ENCODE assay signal across 7 mouse cellular contexts in the genomic region with DNA sequence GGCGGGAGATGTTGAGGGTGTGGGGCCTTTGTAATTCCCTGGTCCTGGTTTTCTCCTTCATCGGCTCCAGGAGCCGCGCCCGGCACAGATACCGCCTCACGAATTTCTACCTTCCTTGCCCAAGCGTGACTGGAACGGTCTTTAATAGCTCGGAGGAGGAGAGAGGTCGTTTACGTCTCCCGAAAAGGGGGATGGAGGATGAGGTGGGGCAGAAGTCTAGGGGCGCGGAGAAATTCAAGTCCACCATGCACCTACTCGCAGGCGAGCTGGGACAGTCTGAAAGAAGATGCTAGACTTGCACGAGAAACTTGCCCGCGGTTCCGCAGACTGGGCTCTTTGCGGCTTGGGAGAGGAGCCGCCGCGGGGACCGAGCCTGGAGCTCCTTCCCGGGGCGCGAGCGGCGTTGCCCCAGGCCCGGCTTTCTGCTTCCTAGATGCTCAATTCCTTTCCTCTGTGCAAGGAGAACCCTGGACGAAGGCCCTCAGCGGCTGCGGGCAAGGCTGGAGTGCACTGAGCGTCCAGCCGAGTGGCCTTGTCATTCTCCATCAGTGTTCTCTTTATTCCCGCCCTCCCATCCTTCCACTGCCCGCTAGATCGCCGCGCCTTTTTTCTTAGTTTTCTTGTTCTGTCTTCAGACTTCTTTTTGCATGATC. TPM values are rescaled to one million over a fixed set of nuclear protein-coding genes. Genes with fewer than 3 reads are reported as not detected.
A peak's percentile ranks its signal among the peaks of the same experiment; 100 is the strongest.
DNase-seq lines count a peak whose midpoint lies in the region; ATAC-seq and TF ChIP-seq lines count a peak whose summit lies in the region.

No protein-coding gene starts in this region.

- H3K4me1 ChIP-seq in bone marrow, adult 2 months (ENCODE audit: control insufficient read depth, insufficient read depth, low read length) = no peaks in the 10 kb centered on the region
- peaks cover 22% of the 10 kb centered on the region for H3K4me1 ChIP-seq in forebrain, embryonic 16.5 days (replicated peaks; ENCODE audit: control insufficient read depth, insufficient read depth, low read length)
- peaks cover 16% of the 10 kb centered on the region for H3K4me1 ChIP-seq in midbrain, embryonic 14.5 days (ENCODE audit: control insufficient read depth, insufficient read depth, low read length)

- under 1% methylated on average over 42 of the region's 42 CpGs for WGBS in bone marrow, adult 2 months
- under 1% methylated on average over 42 of the region's 42 CpGs for WGBS in forebrain, embryonic 16.5 days
- under 1% methylated on average over 42 of the region's 42 CpGs for whole genome bisulfite sequencing in midbrain, embryonic 14.5 days

- H3K9ac ChIP-seq in forebrain, embryonic 16.5 days (replicated peaks; ENCODE audit: low read depth, low read length) = peak overlapping the region; percentile 94
- peak overlapping the region; percentile 91 for H3K9ac ChIP-seq in midbrain, embryonic 14.5 days (replicated peaks; ENCODE audit: low read length)

- no peak for TF ChIP-seq CTCF in bone marrow, adult 2 months (IDR thresholded peaks at IDR 0.05; ENCODE audit: control insufficient read depth, insufficient read depth, low read length)

- peak; percentile 37 for DNase-seq in ovary, postnatal 36 days (ENCODE audit: low spot score)
- DNase-seq in ovary, adult 18-20 months (ENCODE audit: low spot score) = no peak
- peak; percentile 47 to 62 for DNase-seq in kidney, postnatal 4 days
- peak; percentile 49 for DNase-seq in midbrain, embryonic 14.5 days
- peak; percentile 66 for DNase-seq in testis, postnatal 14 days (ENCODE audit: low spot score)

- peak overlapping the region; percentile 90 for H3K4me3 ChIP-seq in bone marrow, adult 2 months (replicated peaks; ENCODE audit: control insufficient read depth, low read depth, low read length)
- H3K4me3 ChIP-seq in forebrain, embryonic 16.5 days (replicated peaks; ENCODE audit: low read length) = peak overlapping the region; percentile 98
- peak overlapping the region; percentile 92 for H3K4me3 ChIP-seq in midbrain, embryonic 14.5 days (replicated peaks; ENCODE audit: low read depth, low read length)

- H3K4me2 ChIP-seq in forebrain, embryonic 16.5 days (ENCODE audit: low read length) = peak overlapping the region; percentile 57
- H3K4me2 ChIP-seq in midbrain, embryonic 14.5 days (ENCODE audit: low read length) = peak overlapping the region; percentile 72

- ATAC-seq in forebrain, embryonic 16.5 days = no peak
- no peak for ATAC-seq in midbrain, embryonic 14.5 days (ENCODE audit: low FRiP score, low TSS enrichment)

- peak overlapping the region; percentile 74 for H3K27ac ChIP-seq in bone marrow, adult 2 months (ENCODE audit: control insufficient read depth, insufficient read depth, low read depth, low read length, poor library complexity)
- H3K27ac ChIP-seq in forebrain, embryonic 16.5 days (ENCODE audit: low read length) = peak overlapping the region; percentile 97
- peak overlapping the region; percentile 86 for H3K27ac ChIP-seq in midbrain, embryonic 14.5 days (replicated peaks; ENCODE audit: low read depth, low read length)

- H3K36me3 ChIP-seq in forebrain, embryonic 16.5 days (ENCODE audit: control insufficient read depth, insufficient read depth) = no peaks in the 10 kb centered on the region
- H3K36me3 ChIP-seq in midbrain, embryonic 14.5 days (ENCODE audit: control insufficient read depth, insufficient read depth, low read length) = peaks cover 24% of the 10 kb centered on the region

- no peaks in the 10 kb centered on the region for H3K27me3 ChIP-seq in forebrain, embryonic 16.5 days (replicated peaks; ENCODE audit: control insufficient read depth, insufficient read depth, low read length)
- no peaks in the 10 kb centered on the region for H3K27me3 ChIP-seq in midbrain, embryonic 14.5 days (ENCODE audit: control insufficient read depth, insufficient read depth, low read length)

- H3K9me3 ChIP-seq in forebrain, embryonic 16.5 days (ENCODE audit: control insufficient read depth, low read length) = no peaks in the 10 kb centered on the region
- no peaks in the 10 kb centered on the region for H3K9me3 ChIP-seq in midbrain, embryonic 14.5 days (ENCODE audit: control insufficient read depth, low read length)

- peak; percentile 61; the same call in 1 of the 2 replicates for TF ChIP-seq POLR2A in bone marrow, adult 2 months (IDR thresholded peaks at IDR 0.05; ENCODE audit: borderline replicate concordance, control insufficient read depth, low read depth, low read length)

RNA-seq across cellular contexts. Expression of a gene that starts 0.6 kb away (rescaled TPM):
- 37.2 and 47.0 TPM in 2 replicates for polyA plus RNA-seq in bone marrow, adult 2 months (2011; ENCODE audit: insufficient read depth, insufficient read length, low replicate concordance, missing spikeins)
- polyA plus RNA-seq in forebrain, embryonic 16.5 days (2015; fragmentation: Nextera tagmentation; extraction: Ambion mirVana) = 73.0 and 78.6 TPM in 2 replicates
- polyA plus RNA-seq in midbrain, embryonic 14.5 days (2014; fragmentation: Nextera tagmentation; extraction: Ambion mirVana) = 45.5 and 56.1 TPM in 2 replicates

RNA-seq across cellular contexts. Expression of a gene that starts 1.1 kb away (rescaled TPM):
- 10.4 and 13.0 TPM in 2 replicates for polyA plus RNA-seq in bone marrow, adult 2 months (2011; ENCODE audit: insufficient read depth, insufficient read length, low replicate concordance, missing spikeins)
- 3.5 and 3.8 TPM in 2 replicates for polyA plus RNA-seq in forebrain, embryonic 16.5 days (2015; fragmentation: Nextera tagmentation; extraction: Ambion mirVana)
- polyA plus RNA-seq in midbrain, embryonic 14.5 days (2014; fragmentation: Nextera tagmentation; extraction: Ambion mirVana) = 2.2 and 3.9 TPM in 2 replicates

RNA-seq across cellular contexts. Expression of a gene that starts 17.2 kb away (rescaled TPM):
- polyA plus RNA-seq in bone marrow, adult 2 months (2011; ENCODE audit: insufficient read depth, insufficient read length, low replicate concordance, missing spikeins) = 11.4 and 16.0 TPM in 2 replicates
- 95.9 and 101 TPM in 2 replicates for polyA plus RNA-seq in forebrain, embryonic 16.5 days (2015; fragmentation: Nextera tagmentation; extraction: Ambion mirVana)
- polyA plus RNA-seq in midbrain, embryonic 14.5 days (2014; fragmentation: Nextera tagmentation; extraction: Ambion mirVana) = 85.0 and 108 TPM in 2 replicates

RNA-seq across cellular contexts. Expression of a gene that starts 23.1 kb away (rescaled TPM):
- 3.5 and 9.5 TPM in 2 replicates for polyA plus RNA-seq in bone marrow, adult 2 months (2011; ENCODE audit: insufficient read depth, insufficient read length, low replicate concordance, missing spikeins)
- 23.9 and 27.3 TPM in 2 replicates for polyA plus RNA-seq in forebrain, embryonic 16.5 days (2015; fragmentation: Nextera tagmentation; extraction: Ambion mirVana)
- 19.2 and 24.2 TPM in 2 replicates for polyA plus RNA-seq in midbrain, embryonic 14.5 days (2014; fragmentation: Nextera tagmentation; extraction: Ambion mirVana)

RNA-seq across cellular contexts. Expression of a gene that starts 35.8 kb away (rescaled TPM):
- polyA plus RNA-seq in bone marrow, adult 2 months (2011; ENCODE audit: insufficient read depth, insufficient read length, low replicate concordance, missing spikeins) = 2.8 TPM in 2 replicates
- 195 and 209 TPM in 2 replicates for polyA plus RNA-seq in forebrain, embryonic 16.5 days (2015; fragmentation: Nextera tagmentation; extraction: Ambion mirVana)
- 173 and 180 TPM in 2 replicates for polyA plus RNA-seq in midbrain, embryonic 14.5 days (2014; fragmentation: Nextera tagmentation; extraction: Ambion mirVana)
